Mouse (Mus musculus): ENCODE results near the gene Rspry1. TPM values are rescaled to one million over a fixed set of nuclear protein-coding genes. Genes with fewer than 3 reads are reported as not detected.

Rspry1 gene
- polyA plus RNA-seq, 1 experiment from 2014 or later = 17.5 TPM

GRCm38 (mm10) chr8:94633564-94634194, 31.9 kb downstream of the Rspry1 start:
- 75% methylated on average over 2 of the region's 2 CpGs for WGBS
- Histone ChIP-seq H3K9ac (ENCODE audit: low read depth, low read length) (no peak overlapping the region), H3K27me3 (replicated peaks; ENCODE audit: control insufficient read depth, insufficient read depth, low read length) (no peaks in the 10 kb centered on the region), H3K4me3 (ENCODE audit: low read depth, low read length) (no peak overlapping the region), H3K27ac (ENCODE audit: low read depth, low read length) (no peak overlapping the region), H3K4me2 (replicated peaks; ENCODE audit: low read depth) (no peak overlapping the region), H3K9me3 (ENCODE audit: control insufficient read depth) (no peaks in the 10 kb centered on the region), H3K4me1 (replicated peaks; ENCODE audit: control insufficient read depth, insufficient read depth, low read length) (no peaks in the 10 kb centered on the region), H3K36me3 (ENCODE audit: control insufficient read depth, insufficient read depth) (peaks cover 52% of the 10 kb centered on the region)
- ATAC-seq = no peak
- no peak for TF ChIP-seq CTCF (IDR thresholded peaks at IDR 0.05; ENCODE audit: low read depth)

GRCm38 (mm10) chr8:94634211-94634610, 32.5 kb downstream of the Rspry1 start:
- Histone ChIP-seq H3K4me3 (ENCODE audit: low read depth, low read length) (no peak overlapping the region), H3K9ac (ENCODE audit: low read depth, low read length) (no peak overlapping the region), H3K36me3 (ENCODE audit: control insufficient read depth, insufficient read depth) (peaks cover 52% of the 10 kb centered on the region), H3K9me3 (ENCODE audit: control insufficient read depth) (no peaks in the 10 kb centered on the region), H3K4me1 (replicated peaks; ENCODE audit: control insufficient read depth, insufficient read depth, low read length) (no peaks in the 10 kb centered on the region), H3K27me3 (replicated peaks; ENCODE audit: control insufficient read depth, insufficient read depth, low read length) (no peaks in the 10 kb centered on the region), H3K4me2 (replicated peaks; ENCODE audit: low read depth) (no peak overlapping the region), H3K27ac (ENCODE audit: low read depth, low read length) (no peak overlapping the region)
- TF ChIP-seq CTCF (IDR thresholded peaks at IDR 0.05; ENCODE audit: low read depth) = no peak
- peak; percentile 16; the same call in 1 of the 2 replicates for ATAC-seq

- no peak overlapping the region for H3K4me2 ChIP-seq (replicated peaks; ENCODE audit: low read depth)
- 91% methylated on average over 2 of the region's 2 CpGs for WGBS
- ATAC-seq = no peak
- no peak overlapping the region for H3K9ac ChIP-seq (ENCODE audit: low read depth, low read length)
- no peak overlapping the region for H3K27ac ChIP-seq (ENCODE audit: low read depth, low read length)
- no peaks in the 10 kb centered on the region for H3K27me3 ChIP-seq (replicated peaks; ENCODE audit: control insufficient read depth, insufficient read depth, low read length)
- TF ChIP-seq CTCF (IDR thresholded peaks at IDR 0.05; ENCODE audit: low read depth) = no peak
- H3K9me3 ChIP-seq (ENCODE audit: control insufficient read depth) = no peaks in the 10 kb centered on the region
- no peaks in the 10 kb centered on the region for H3K4me1 ChIP-seq (replicated peaks; ENCODE audit: control insufficient read depth, insufficient read depth, low read length)
- H3K36me3 ChIP-seq (ENCODE audit: control insufficient read depth, insufficient read depth) = peaks cover 53% of the 10 kb centered on the region
- no peak overlapping the region for H3K4me3 ChIP-seq (ENCODE audit: low read depth, low read length)
These were observed 39.4 kb downstream of the Rspry1 start for GRCm38 (mm10) chr8:94641183-94641582.

- H3K36me3 ChIP-seq (ENCODE audit: control insufficient read depth, insufficient read depth) = peaks cover 60% of the 10 kb centered on the region
- no peak overlapping the region for H3K27ac ChIP-seq (ENCODE audit: low read depth, low read length)
- no peak overlapping the region for H3K9ac ChIP-seq (ENCODE audit: low read depth, low read length)
- no peak for ATAC-seq
- H3K9me3 ChIP-seq (ENCODE audit: control insufficient read depth) = no peaks in the 10 kb centered on the region
- 0 out of 2 replicates have a peak, but pooled peaks have one; percentile 33 for TF ChIP-seq CTCF (IDR thresholded peaks at IDR 0.05; ENCODE audit: low read depth)
- no peak overlapping the region for H3K4me2 ChIP-seq (replicated peaks; ENCODE audit: low read depth)
- WGBS = 87% methylated on average over 3 of the region's 3 CpGs
- no peak overlapping the region for H3K4me3 ChIP-seq (ENCODE audit: low read depth, low read length)
- H3K27me3 ChIP-seq (replicated peaks; ENCODE audit: control insufficient read depth, insufficient read depth, low read length) = no peaks in the 10 kb centered on the region
- no peaks in the 10 kb centered on the region for H3K4me1 ChIP-seq (replicated peaks; ENCODE audit: control insufficient read depth, insufficient read depth, low read length)
These were observed 40.2 kb downstream of the Rspry1 start for GRCm38 (mm10) chr8:94641938-94642337.

- no peak overlapping the region for H3K9ac ChIP-seq (ENCODE audit: low read depth, low read length)
- no peak for TF ChIP-seq CTCF (IDR thresholded peaks at IDR 0.05; ENCODE audit: low read depth)
These were observed 43.5 kb downstream of the Rspry1 start for GRCm38 (mm10) chr8:94645202-94645601.

GRCm38 (mm10) chr8:94646165-94646564, 44.4 kb downstream of the Rspry1 start:
- Histone ChIP-seq H3K9me3 (ENCODE audit: control insufficient read depth) (no peaks in the 10 kb centered on the region), H3K27ac (ENCODE audit: low read depth, low read length) (no peak overlapping the region), H3K4me1 (replicated peaks; ENCODE audit: control insufficient read depth, insufficient read depth, low read length) (no peaks in the 10 kb centered on the region), H3K4me2 (replicated peaks; ENCODE audit: low read depth) (no peak overlapping the region), H3K27me3 (replicated peaks; ENCODE audit: control insufficient read depth, insufficient read depth, low read length) (no peaks in the 10 kb centered on the region), H3K9ac (ENCODE audit: low read depth, low read length) (no peak overlapping the region), H3K36me3 (ENCODE audit: control insufficient read depth, insufficient read depth) (peaks cover 55% of the 10 kb centered on the region), H3K4me3 (ENCODE audit: low read depth, low read length) (no peak overlapping the region)
- no peak for TF ChIP-seq CTCF (IDR thresholded peaks at IDR 0.05; ENCODE audit: low read depth)
- ATAC-seq = no peak
- WGBS = 91% methylated on average over 3 of the region's 3 CpGs

More at GRCm38 (mm10) chr8:94645202-94645601, 43.5 kb downstream of the Rspry1 start:
- WGBS = 59% methylated on average over 1 of the region's 1 CpGs
- no peaks in the 10 kb centered on the region for H3K27me3 ChIP-seq (replicated peaks; ENCODE audit: control insufficient read depth, insufficient read depth, low read length)
- H3K36me3 ChIP-seq (ENCODE audit: control insufficient read depth, insufficient read depth) = peaks cover 58% of the 10 kb centered on the region
- no peaks in the 10 kb centered on the region for H3K9me3 ChIP-seq (ENCODE audit: control insufficient read depth)
- H3K27ac ChIP-seq (ENCODE audit: low read depth, low read length) = no peak overlapping the region
- no peaks in the 10 kb centered on the region for H3K4me1 ChIP-seq (replicated peaks; ENCODE audit: control insufficient read depth, insufficient read depth, low read length)
- H3K4me3 ChIP-seq (ENCODE audit: low read depth, low read length) = no peak overlapping the region
- no peak for ATAC-seq
- H3K4me2 ChIP-seq (replicated peaks; ENCODE audit: low read depth) = no peak overlapping the region
